Mouse (Mus musculus) heart, postnatal 0 days (tissue): ENCODE measurements at regions not wholly inside any gene's neighbourhood (a gene's known extent, or its start where the extent isn't known, plus 50 kb on each side); places are given as distances from the start of the nearest gene placed in this dataset.

ENCODE experiments used
- ATAC-seq: fragments of 200-750 bp; cut with Nextera tagmentation; 2 replicates; pipeline ENCODE4 v1.8.0; 2017; ENCODE audit warnings: low read depth, moderate number of reproducible peaks, moderate library complexity; ENCODE audit not compliant: insufficient read depth
- DNase-seq: peaks from one replicate; pipeline ENCODE4 v3.0.0-alpha.2; 2016; ENCODE audit warnings: low spot score
- H3K27ac ChIP-seq: fragments of 300-500 bp; sonication (generic); 2 replicates; pipeline ENCODE4 v1.5.1; 2014; ENCODE audit warnings: low read depth, mild to moderate bottlenecking
- H3K27me3 ChIP-seq: fragments of 300-500 bp; sonication (generic); 2 replicates; pipeline ENCODE4 v1.6.1; 2014; ENCODE audit warnings: low read length, mixed read lengths; ENCODE audit not compliant: control insufficient read depth, insufficient read depth
- H3K36me3 ChIP-seq: fragments of 300-500 bp; sonication (generic); replicated peaks from 2 replicates; pipeline ENCODE4 v1.6.1; 2014; ENCODE audit warnings: low read length, mixed read lengths; ENCODE audit not compliant: control insufficient read depth, insufficient read depth
- H3K4me1 ChIP-seq: fragments of 300-500 bp; sonication (generic); 2 replicates; pipeline ENCODE4 v1.6.1; 2014; ENCODE audit warnings: antibody characterized with exemption; ENCODE audit not compliant: control insufficient read depth, insufficient read depth
- H3K4me2 ChIP-seq: fragments of 300-500 bp; sonication (generic); 2 replicates; pipeline ENCODE4 v1.6.1; 2014; ENCODE audit warnings: low read depth, mild to moderate bottlenecking, low read length, moderate library complexity
- H3K4me3 ChIP-seq: fragments of 300-500 bp; sonication (generic); 2 replicates; pipeline ENCODE4 v1.5.1; 2014; ENCODE audit warnings: low read depth, low read length
- H3K9ac ChIP-seq: fragments of 300-500 bp; sonication (generic); replicated peaks from 2 replicates; pipeline ENCODE4 v1.6.1; 2014; ENCODE audit warnings: low read depth, low read length, mixed read lengths
- H3K9me3 ChIP-seq: fragments of 300-500 bp; sonication (generic); replicated peaks from 2 replicates; pipeline ENCODE4 v1.6.1; 2016; ENCODE audit warnings: low read length; ENCODE audit not compliant: control insufficient read depth
- CTCF ChIP-seq: IDR thresholded peaks from 2 replicates; pipeline ENCODE4 v1.5.1; 2016; ENCODE audit warnings: antibody characterized with exemption, control low read depth, low read depth
- EP300 ChIP-seq: IDR thresholded peaks from 2 replicates; pipeline ENCODE4 v1.6.1; 2016; ENCODE audit warnings: antibody characterized with exemption, low read depth
- WGBS: fragments of 180-500 bp; shearing (Covaris S2); extraction: QIAGEN DNeasy Blood & Tissue Kit; methylation state at CpG from one replicate; pipeline ENCODE4 v1.1.7; 2014; 5-methylcytosine and 5-hydroxymethylcytosine counted together

DNA sequence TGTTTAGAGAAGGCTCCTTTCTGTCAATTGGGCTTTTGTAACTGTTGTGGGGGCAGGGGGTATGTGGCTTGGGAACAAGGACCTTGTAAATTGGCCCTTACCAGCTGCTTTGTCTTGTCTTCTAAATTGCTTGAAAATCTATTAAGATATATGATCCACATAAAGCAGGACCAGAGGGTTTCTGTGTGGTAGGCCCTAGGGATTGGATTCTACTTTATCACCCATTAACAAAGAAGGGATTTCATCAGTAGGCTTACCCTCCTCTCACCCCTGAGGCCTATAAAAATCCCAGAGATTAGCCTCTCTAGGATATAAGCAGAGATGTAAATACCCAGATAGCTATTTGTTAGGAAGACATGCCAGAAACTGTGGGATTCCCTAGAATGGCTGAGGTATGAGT, 132.3 kb upstream of the Chl1 start:
- H3K36me3 ChIP-seq = no peaks in the 10 kb centered on the region
- no peaks in the 10 kb centered on the region for H3K27me3 ChIP-seq
- no peak overlapping the region for H3K4me3 ChIP-seq
- H3K27ac ChIP-seq = no peak overlapping the region
- TF ChIP-seq CTCF = no peak
- no peak for TF ChIP-seq EP300
- no peaks in the 10 kb centered on the region for H3K4me1 ChIP-seq
- H3K4me2 ChIP-seq = no peak overlapping the region
- ATAC-seq (no peak), DNase-seq (no peak)
- H3K9me3 ChIP-seq = no peaks in the 10 kb centered on the region
- no peak overlapping the region for H3K9ac ChIP-seq

- Histone ChIP-seq H3K36me3 (no peaks in the 10 kb centered on the region), H3K27me3 (no peaks in the 10 kb centered on the region), H3K4me3 (no peak overlapping the region), H3K9me3 (no peaks in the 10 kb centered on the region), H3K4me1 (no peaks in the 10 kb centered on the region), H3K4me2 (no peak overlapping the region), H3K9ac (no peak overlapping the region), H3K27ac (no peak overlapping the region)
- DNase-seq = no peak
- ATAC-seq = no peak
- WGBS = 32% methylated on average over 1 of the region's 1 CpGs
- TF ChIP-seq CTCF (no peak), EP300 (no peak)
Measured at GRCm38 (mm10) chr6:103381030-103381429, 129.4 kb upstream of the Chl1 start.

GRCm38 (mm10) chr6:103381930-103382329, 128.5 kb upstream of the Chl1 start:
- H3K27ac ChIP-seq = no peak overlapping the region
- ATAC-seq = no peak
- H3K4me2 ChIP-seq = no peak overlapping the region
- no peaks in the 10 kb centered on the region for H3K9me3 ChIP-seq
- no peak for TF ChIP-seq EP300
- no peak for TF ChIP-seq CTCF
- no peaks in the 10 kb centered on the region for H3K27me3 ChIP-seq
- H3K9ac ChIP-seq = no peak overlapping the region
- H3K4me1 ChIP-seq = no peaks in the 10 kb centered on the region
- H3K36me3 ChIP-seq = no peaks in the 10 kb centered on the region
- no peak overlapping the region for H3K4me3 ChIP-seq
- DNase-seq = no peak
- WGBS = 82% methylated on average over 2 of the region's 2 CpGs

DNA sequence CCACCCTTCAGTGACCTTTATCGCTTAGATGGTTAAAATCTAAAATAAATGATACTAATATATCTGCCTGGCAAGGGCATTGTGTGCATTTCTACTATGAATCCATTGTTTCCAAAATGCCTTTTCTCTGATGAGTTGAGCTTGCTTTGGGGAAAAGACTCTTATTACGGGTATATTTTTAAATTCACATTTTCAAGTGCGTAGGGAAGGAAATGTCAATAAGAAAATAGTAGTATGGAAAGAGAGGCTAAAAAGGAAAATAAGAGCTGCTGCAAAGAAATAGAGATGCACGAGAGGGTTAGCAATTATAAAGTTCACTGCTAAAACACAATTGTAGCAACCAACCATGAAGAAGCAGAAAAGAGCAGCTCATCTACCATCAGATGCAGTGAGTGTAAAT, 123.8 kb upstream of the Chl1 start:
- ATAC-seq (no peak), DNase-seq (no peak)
- TF ChIP-seq EP300 (no peak), CTCF (no peak)
- no peak overlapping the region for H3K9ac ChIP-seq
- no peaks in the 10 kb centered on the region for H3K4me1 ChIP-seq
- H3K4me2 ChIP-seq = no peak overlapping the region
- no peaks in the 10 kb centered on the region for H3K9me3 ChIP-seq
- H3K4me3 ChIP-seq = no peak overlapping the region
- H3K36me3 ChIP-seq = no peaks in the 10 kb centered on the region
- H3K27me3 ChIP-seq = no peaks in the 10 kb centered on the region
- WGBS = 83% methylated on average over 4 of the region's 4 CpGs
- H3K27ac ChIP-seq = no peak overlapping the region

DNA sequence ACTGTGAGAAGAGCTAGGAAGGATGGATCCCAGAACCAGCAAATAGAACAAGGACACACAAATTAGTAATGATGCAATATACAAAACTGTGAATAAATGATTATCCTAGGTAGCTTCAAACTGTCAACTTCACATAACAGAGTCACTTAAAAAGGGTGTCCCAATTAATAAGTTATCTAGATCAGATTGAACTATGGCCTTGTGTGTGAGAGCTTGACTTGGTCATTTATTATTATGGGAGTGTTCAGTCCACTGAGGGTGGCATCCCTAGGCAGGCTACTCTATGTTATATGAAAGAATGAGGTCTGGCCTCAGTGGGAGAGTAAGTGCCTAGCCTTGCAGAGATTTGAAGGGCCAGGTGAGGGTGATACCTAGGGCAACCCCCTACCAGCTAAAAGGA, 104.4 kb upstream of the Chl1 start:
- Histone ChIP-seq H3K4me1 (no peaks in the 10 kb centered on the region), H3K9me3 (no peaks in the 10 kb centered on the region), H3K36me3 (no peaks in the 10 kb centered on the region), H3K4me3 (no peak overlapping the region), H3K9ac (no peak overlapping the region), H3K4me2 (no peak overlapping the region), H3K27me3 (no peaks in the 10 kb centered on the region), H3K27ac (no peak overlapping the region)
- no peak for TF ChIP-seq EP300
- TF ChIP-seq CTCF = no peak
- DNase-seq (no peak), ATAC-seq (no peak)

DNA sequence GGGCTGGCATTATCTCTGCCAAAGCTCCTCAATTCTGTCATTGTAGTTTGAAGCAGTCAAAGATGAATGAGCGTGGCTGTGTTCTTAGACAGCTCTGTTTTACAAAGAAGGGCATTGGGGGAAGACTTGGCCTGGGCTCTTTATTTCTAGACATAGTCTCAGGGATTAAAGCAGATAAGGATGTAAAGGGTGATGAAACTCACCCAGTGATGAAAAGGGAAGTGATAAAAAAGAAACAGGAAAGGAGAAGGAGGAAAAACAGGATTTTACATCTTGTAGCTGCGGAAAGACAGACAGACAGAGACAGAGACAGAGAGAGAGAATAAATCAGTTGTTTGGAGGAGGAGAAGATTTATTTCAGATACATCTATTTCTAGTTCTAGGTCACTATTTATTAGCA, 95.5 kb upstream of the Chl1 start:
- Histone ChIP-seq H3K4me2 (no peak overlapping the region), H3K4me1 (no peaks in the 10 kb centered on the region), H3K27me3 (no peaks in the 10 kb centered on the region), H3K4me3 (no peak overlapping the region), H3K27ac (no peak overlapping the region), H3K9ac (no peak overlapping the region), H3K36me3 (no peaks in the 10 kb centered on the region), H3K9me3 (no peaks in the 10 kb centered on the region)
- TF ChIP-seq EP300 (no peak), CTCF (no peak)
- ATAC-seq (no peak), DNase-seq (no peak)
- WGBS = 33% methylated on average over 2 of the region's 2 CpGs
